ENCODE assay signal across 15 mouse cellular contexts in the genomic region with DNA sequence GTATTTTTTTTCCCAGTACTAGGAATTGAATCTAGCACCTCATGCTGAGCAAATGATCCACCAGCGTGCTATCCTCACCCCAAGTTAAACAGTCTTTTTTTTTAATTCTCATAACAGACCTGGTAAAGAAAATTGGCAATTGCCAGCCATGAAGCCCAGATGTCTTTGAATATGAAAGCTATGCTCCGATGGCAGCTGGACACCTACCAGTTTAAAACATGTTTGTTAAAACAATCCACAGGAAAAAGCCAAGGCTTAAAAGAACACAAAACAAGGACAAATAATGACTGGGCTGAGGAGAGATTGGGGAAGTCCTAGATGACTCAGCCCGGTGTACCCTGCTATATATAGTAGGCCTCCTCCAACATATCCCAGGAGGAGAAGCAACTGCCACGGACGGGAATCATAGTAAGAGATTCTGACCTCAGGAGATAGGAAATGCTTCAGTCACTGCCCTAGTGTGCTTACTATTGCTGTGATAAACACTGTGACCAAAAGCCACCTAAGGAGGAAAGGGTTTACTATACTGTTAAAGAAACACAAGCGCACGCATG. TPM values are rescaled to one million over a fixed set of nuclear protein-coding genes. Genes with fewer than 3 reads are reported as not detected.
DNase-seq lines count a peak whose midpoint lies in the region; ATAC-seq and TF ChIP-seq lines count a peak whose summit lies in the region.
"Had no signal": no experiment of that assay in that cellular context is flagged by ENCODE, and none has a peak within 500 bp of the region (broad histone marks: within the 10 kb centered on the region; RNA-seq: fewer than 3 reads in every experiment).

No protein-coding gene starts in this region.

- H3K9ac ChIP-seq in embryonic facial prominence, embryonic 14.5 days (ENCODE audit: low read depth, low read length) = no peak overlapping the region
- no peak overlapping the region for H3K9ac ChIP-seq in MEL (ENCODE audit: control insufficient read depth, low read depth, low read length, poor library complexity, severe bottlenecking)
- no peak overlapping the region for H3K9ac ChIP-seq in heart, embryonic 16.5 days (ENCODE audit: low read length)
- H3K9ac ChIP-seq: embryonic facial prominence, embryonic 12.5 days; forebrain, embryonic 13.5 days had no signal

- no peak for TF ChIP-seq RAD21 in MEL (IDR thresholded peaks at IDR 0.05; ENCODE audit: low read depth, low read length)

- no peak for TF ChIP-seq CTCF in MEL (IDR thresholded peaks at IDR 0.05 in 2 of 3, conservative IDR thresholded peaks at IDR 0.05 in 1 of 3; ENCODE audit: control insufficient read depth in 1 of 3, insufficient read depth in 1 of 3, low read depth in 2 of 3, low read length in 3 of 3, poor library complexity in 1 of 3, severe bottlenecking in 1 of 3)

- H3K9me3 ChIP-seq in embryonic facial prominence, embryonic 14.5 days (ENCODE audit: control insufficient read depth, low read length) = no peaks in the 10 kb centered on the region
- H3K9me3 ChIP-seq in embryonic facial prominence, embryonic 10.5 days = no peaks in the 10 kb centered on the region
- no peaks in the 10 kb centered on the region for H3K9me3 ChIP-seq in MEL (replicated peaks; ENCODE audit: insufficient read depth, low read length)
- H3K9me3 ChIP-seq in heart, embryonic 16.5 days (replicated peaks; ENCODE audit: control insufficient read depth, low read length) = no peaks in the 10 kb centered on the region
- H3K9me3 ChIP-seq: embryonic facial prominence, embryonic 12.5 days; forebrain, embryonic 13.5 days had no signal

- peak; percentile 7 for DNase-seq in embryonic facial prominence, embryonic 14.5 days (ENCODE audit: low spot score)
- DNase-seq in embryonic facial prominence, embryonic 10.5 days (ENCODE audit: low spot score) = no peak
- DNase-seq in kidney, postnatal 14 days = peak; percentile 42
- DNase-seq in kidney, postnatal 4 days = no peak
- DNase-seq in MEL (ENCODE audit: low read depth, low spot score) = peak; percentile 6
- no peak for DNase-seq in T-cell, adult 2 months (ENCODE audit: low spot score)
- DNase-seq in layer of hippocampus, adult 18-20 months (ENCODE audit: low spot score in 2 of 2) = no peak
- DNase-seq: B cell, adult 2 months; cerebellum, adult 9-11 months; right cerebral cortex, postnatal 14 days had no signal

- no peak for TF ChIP-seq POLR2A in MEL (IDR thresholded peaks at IDR 0.05; ENCODE audit: control insufficient read depth in 1 of 2, insufficient read depth in 1 of 2, low read depth in 1 of 2, low read length in 2 of 2, poor library complexity in 1 of 2)

- H3K36me3 ChIP-seq in embryonic facial prominence, embryonic 14.5 days (ENCODE audit: control insufficient read depth, insufficient read depth, low read length) = no peaks in the 10 kb centered on the region
- H3K36me3 ChIP-seq in embryonic facial prominence, embryonic 10.5 days (replicated peaks) = no peaks in the 10 kb centered on the region
- H3K36me3 ChIP-seq in MEL (ENCODE audit: control insufficient read depth in 1 of 2, insufficient read depth in 2 of 2, low read length in 2 of 2) = no peaks in the 10 kb centered on the region
- no peaks in the 10 kb centered on the region for H3K36me3 ChIP-seq in heart, embryonic 16.5 days (ENCODE audit: control insufficient read depth, insufficient read depth)
- H3K36me3 ChIP-seq: embryonic facial prominence, embryonic 12.5 days had no signal

- WGBS in embryonic facial prominence, embryonic 14.5 days = 72% methylated on average over 7 of the region's 7 CpGs
- WGBS in embryonic facial prominence, embryonic 10.5 days = 81% methylated on average over 7 of the region's 7 CpGs
- WGBS in heart, embryonic 16.5 days = 58% methylated on average over 7 of the region's 7 CpGs

- no peaks in the 10 kb centered on the region for H3K27me3 ChIP-seq in embryonic facial prominence, embryonic 14.5 days (replicated peaks; ENCODE audit: control insufficient read depth, insufficient read depth, low read length)
- peaks cover 8% of the 10 kb centered on the region for H3K27me3 ChIP-seq in embryonic facial prominence, embryonic 10.5 days (replicated peaks; ENCODE audit: low read depth, poor library complexity, severe bottlenecking)
- H3K27me3 ChIP-seq in MEL (ENCODE audit: control insufficient read depth in 1 of 2, insufficient read depth in 2 of 2, low read length in 2 of 2) = no peaks in the 10 kb centered on the region; a peak in 1 of 4 replicates
- no peaks in the 10 kb centered on the region for H3K27me3 ChIP-seq in heart, embryonic 16.5 days (ENCODE audit: control insufficient read depth, insufficient read depth, low read length)
- H3K27me3 ChIP-seq: embryonic facial prominence, embryonic 12.5 days had no signal

- H3K4me2 ChIP-seq in embryonic facial prominence, embryonic 14.5 days (ENCODE audit: low read depth, low read length) = no peak overlapping the region
- no peak overlapping the region for H3K4me2 ChIP-seq in heart, embryonic 16.5 days (ENCODE audit: low read depth, low read length)
- H3K4me2 ChIP-seq: embryonic facial prominence, embryonic 12.5 days; forebrain, embryonic 13.5 days had no signal

- H3K27ac ChIP-seq in embryonic facial prominence, embryonic 14.5 days (replicated peaks; ENCODE audit: low read depth, low read length) = no peak overlapping the region
- H3K27ac ChIP-seq in embryonic facial prominence, embryonic 10.5 days (replicated peaks) = no peak overlapping the region
- no peak overlapping the region for H3K27ac ChIP-seq in MEL (ENCODE audit: control insufficient read depth, low read depth, low read length)
- H3K27ac ChIP-seq in heart, embryonic 16.5 days (ENCODE audit: low read length) = peak overlapping the region; percentile 10
- H3K27ac ChIP-seq: embryonic facial prominence, embryonic 12.5 days; forebrain, embryonic 13.5 days had no signal

- H3K79me2 ChIP-seq in MEL (ENCODE audit: control insufficient read depth, insufficient read depth, low read length, poor library complexity) = no peaks in the 10 kb centered on the region

- H3K4me1 ChIP-seq in embryonic facial prominence, embryonic 14.5 days (ENCODE audit: control insufficient read depth, insufficient read depth, low read length) = no peaks in the 10 kb centered on the region
- H3K4me1 ChIP-seq in embryonic facial prominence, embryonic 10.5 days = peaks cover 5% of the 10 kb centered on the region
- H3K4me1 ChIP-seq in MEL (ENCODE audit: control insufficient read depth in 1 of 2, insufficient read depth in 2 of 2, low read length in 2 of 2) = no peaks in the 10 kb centered on the region
- H3K4me1 ChIP-seq in heart, embryonic 16.5 days (ENCODE audit: control insufficient read depth, insufficient read depth, low read length) = peaks cover 15% of the 10 kb centered on the region
- H3K4me1 ChIP-seq: embryonic facial prominence, embryonic 12.5 days had no signal

- no peak for ATAC-seq in embryonic facial prominence, embryonic 14.5 days (ENCODE audit: low read depth)
- ATAC-seq in heart, embryonic 16.5 days (replicated peaks; ENCODE audit: extremely low read depth, insufficient read depth, low FRiP score) = peak; percentile 66; the same call in 1 of the 2 replicates
- ATAC-seq: forebrain, embryonic 13.5 days; intestine, postnatal 0 days had no signal

- TF ChIP-seq EP300 in MEL (IDR thresholded peaks at IDR 0.05; ENCODE audit: low read depth in 1 of 2, low read length in 2 of 2) = no peak

- H3K4me3 ChIP-seq in embryonic facial prominence, embryonic 14.5 days (ENCODE audit: low read depth, low read length) = no peak overlapping the region
- H3K4me3 ChIP-seq in embryonic facial prominence, embryonic 10.5 days = no peak overlapping the region
- no peak overlapping the region for H3K4me3 ChIP-seq in MEL (ENCODE audit: control insufficient read depth in 1 of 2, insufficient read depth in 1 of 2, low read depth in 2 of 2, low read length in 2 of 2)
- no peak overlapping the region for H3K4me3 ChIP-seq in heart, embryonic 16.5 days (ENCODE audit: low read length)
- H3K4me3 ChIP-seq: embryonic facial prominence, embryonic 12.5 days; forebrain, embryonic 13.5 days had no signal

TF ChIP-seq in MEL, 35 proteins besides CTCF, POLR2A, EP300 and RAD21 (continues in another document):
- TF ChIP-seq MAFK (IDR thresholded peaks at IDR 0.05; ENCODE audit: borderline replicate concordance, low read depth, low read length) = no peak
- no peak for TF ChIP-seq SMC3 (IDR thresholded peaks at IDR 0.05; ENCODE audit: low read depth, low read length)
- TF ChIP-seq CHD1 (IDR thresholded peaks at IDR 0.05; ENCODE audit: low read depth, low read length) = no peak
- TF ChIP-seq TBP (IDR thresholded peaks at IDR 0.05; ENCODE audit: low read depth, low read length) = no peak
- TF ChIP-seq GATA1 (IDR thresholded peaks at IDR 0.05; ENCODE audit: low read depth, low read length) = no peak
- TF ChIP-seq MEF2A (IDR thresholded peaks at IDR 0.05; ENCODE audit: extremely low read depth, insufficient replicate concordance, low read depth, low read length, poor library complexity, severe bottlenecking) = no peak
- no peak for TF ChIP-seq UBTF (IDR thresholded peaks at IDR 0.05; ENCODE audit: borderline replicate concordance, insufficient read depth, low read depth, low read length)
- TF ChIP-seq POLR2AphosphoS5 (IDR thresholded peaks at IDR 0.05; ENCODE audit: borderline replicate concordance, low read depth, low read length) = no peak
- no peak for TF ChIP-seq ZMIZ1 (IDR thresholded peaks at IDR 0.05; ENCODE audit: low read depth, low read length)
- TF ChIP-seq MYC (IDR thresholded peaks at IDR 0.05; ENCODE audit: low read depth, low read length) = no peak
- no peak for TF ChIP-seq SIN3A (IDR thresholded peaks at IDR 0.05; ENCODE audit: low read length)
- TF ChIP-seq USF1 (IDR thresholded peaks at IDR 0.05; ENCODE audit: low read depth, low read length) = no peak

RNA-seq across cellular contexts. Expression of gene Cavin3, which starts 6.6 kb away (rescaled TPM):
- polyA plus RNA-seq in embryonic facial prominence, embryonic 14.5 days (2014; fragmentation: Nextera tagmentation; extraction: Ambion mirVana) = 120 and 137 TPM in 2 replicates
- 17.3 and 17.7 TPM in 2 replicates for polyA plus RNA-seq in embryonic facial prominence, embryonic 10.5 days (2016; fragmentation: Nextera tagmentation; extraction: Ambion mirVana)
- not detected in 2 replicates for total RNA-seq in MEL (2012; rRNA removed)
- not detected for polyA plus RNA-seq in MEL (2012; ENCODE audit: insufficient read depth in 1 of 2, insufficient read length in 2 of 2, low read depth in 1 of 2, low replicate concordance in 2 of 2, missing spikeins in 1 of 2)
- 97.4 and 97.5 TPM in 2 replicates for polyA plus RNA-seq in heart, embryonic 16.5 days (2015; fragmentation: Nextera tagmentation; extraction: Ambion mirVana)
- total RNA-seq in layer of hippocampus, adult 18-20 months (2021) = 10 to 100 TPM; 14.3 to 15.9 TPM

RNA-seq across cellular contexts. Expression of gene Cckbr, which starts 49.9 kb away (rescaled TPM):
- 0.10 and 0.22 TPM in 2 replicates for polyA plus RNA-seq in embryonic facial prominence, embryonic 14.5 days (2014; fragmentation: Nextera tagmentation; extraction: Ambion mirVana)
- polyA plus RNA-seq in embryonic facial prominence, embryonic 10.5 days (2016; fragmentation: Nextera tagmentation; extraction: Ambion mirVana) = 0.47 and 0.87 TPM in 2 replicates
- total RNA-seq in MEL (2012; rRNA removed) = not detected in 2 replicates
- polyA plus RNA-seq in MEL (2012; ENCODE audit: insufficient read depth in 1 of 2, insufficient read length in 2 of 2, low read depth in 1 of 2, low replicate concordance in 2 of 2, missing spikeins in 1 of 2) = not detected
- not detected in 2 replicates for polyA plus RNA-seq in heart, embryonic 16.5 days (2015; fragmentation: Nextera tagmentation; extraction: Ambion mirVana)
- 1 to 10 TPM; 5.4 to 9.2 TPM for total RNA-seq in layer of hippocampus, adult 18-20 months (2021)
- total RNA-seq: gastrocnemius, adult 8-10 months had no signal

Comparison
In these comparisons a context has a peak if more than half of its experiments do, and no peak if none do; other contexts are left out.
1. DNase-seq: peak in embryonic facial prominence, embryonic 14.5 days (single experiment), kidney, postnatal 14 days (single experiment) and MEL (single experiment); none in embryonic facial prominence, embryonic 10.5 days (single experiment), kidney, postnatal 4 days (0 of 2), T-cell, adult 2 months (single experiment) and layer of hippocampus, adult 18-20 months (0 of 2).
2. RNA of gene Cavin3, which starts 6.6 kb away (polyA plus RNA-seq): 120 to 137 TPM in embryonic facial prominence, embryonic 14.5 days, 97.4 to 97.5 TPM in heart, embryonic 16.5 days and 17.3 to 17.7 TPM in embryonic facial prominence, embryonic 10.5 days; not detected in MEL; every median in the first group is over 10 times any median in the second.